Mouse (Mus musculus): ENCODE results near the gene Lrig3.

DNA sequence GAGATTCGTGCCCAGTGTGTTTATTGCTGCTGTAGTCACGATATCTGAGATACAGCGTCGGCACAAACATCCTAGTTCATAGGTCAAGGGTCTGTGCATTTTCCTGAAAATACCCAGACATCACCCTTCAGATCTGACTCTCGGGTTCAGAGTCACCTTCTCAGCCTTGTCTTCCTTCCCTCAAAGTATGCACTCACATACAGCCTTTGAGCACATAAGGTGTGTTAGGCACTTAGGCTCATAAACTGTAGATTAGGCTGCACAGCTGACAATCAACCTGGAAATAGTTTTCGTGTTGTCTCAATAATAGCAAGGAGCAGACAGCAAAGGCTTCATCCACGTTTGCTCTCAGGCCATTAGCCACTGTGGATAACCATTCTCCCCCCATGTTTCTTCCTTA, 11.6 kb upstream of the Lrig3 start:
- TF ChIP-seq CTCF (IDR thresholded peaks at IDR 0.05; ENCODE audit: extremely low read depth, insufficient read depth, low read length) (no peak), POLR2A (IDR thresholded peaks at IDR 0.05; ENCODE audit: extremely low read depth, insufficient read depth, low read length) (no peak)
